Mouse (Mus musculus): ENCODE measurements around the gene Bcl7a.

GRCm38 (mm10) chr5:123357253-123357652 lies 13.6 kb downstream of the Bcl7a start:
- no peak for TF ChIP-seq CTCF (IDR thresholded peaks at IDR 0.05; ENCODE audit: low read depth)
- TF ChIP-seq EP300 (optimal IDR thresholded peaks at IDR 0.05), result no peak
